Mouse (Mus musculus) left cerebral cortex, postnatal 10 days (tissue): ENCODE measurements around the gene Pcbp1. TPM values are rescaled to one million over a fixed set of nuclear protein-coding genes. Genes with fewer than 3 reads are reported as not detected.

Experiments used
- DNase-seq, 2 experiments: peaks; one replicate each; pipeline ENCODE4 v3.0.0; 2021 to 2022; ENCODE audit warnings: low spot score in 2 of 2, mixed read lengths in 1 of 2; ENCODE audit errors: extremely low spot score in 1 of 2
- intact Hi-C: fragments of 180-260 bp; cut with DNase I; formaldehyde crosslinking; loops from one replicate; pipeline ENCODE4 v1.15.1; 2025
- microRNA-seq: library from miRNA; unstranded; fragments of <30 nt; microRNA quantifications from one replicate; pipeline ENCODE4 v1.2.0, GENCODE M21; 2022
- total RNA-seq, 2 experiments: library from RNA; stranded (reverse); gene quantifications; 2 replicates each; pipeline ENCODE4 v1.2.3; 2021

Gene Pcbp1
- total RNA-seq, 2 experiments from 2014 or later, result 175 to 177 TPM

GRCm38 (mm10) chr6:86476931-86477330, 49.2 kb downstream of the Pcbp1 start:
- no peak for DNase-seq
- intact Hi-C loops, result no loop called here

DNA sequence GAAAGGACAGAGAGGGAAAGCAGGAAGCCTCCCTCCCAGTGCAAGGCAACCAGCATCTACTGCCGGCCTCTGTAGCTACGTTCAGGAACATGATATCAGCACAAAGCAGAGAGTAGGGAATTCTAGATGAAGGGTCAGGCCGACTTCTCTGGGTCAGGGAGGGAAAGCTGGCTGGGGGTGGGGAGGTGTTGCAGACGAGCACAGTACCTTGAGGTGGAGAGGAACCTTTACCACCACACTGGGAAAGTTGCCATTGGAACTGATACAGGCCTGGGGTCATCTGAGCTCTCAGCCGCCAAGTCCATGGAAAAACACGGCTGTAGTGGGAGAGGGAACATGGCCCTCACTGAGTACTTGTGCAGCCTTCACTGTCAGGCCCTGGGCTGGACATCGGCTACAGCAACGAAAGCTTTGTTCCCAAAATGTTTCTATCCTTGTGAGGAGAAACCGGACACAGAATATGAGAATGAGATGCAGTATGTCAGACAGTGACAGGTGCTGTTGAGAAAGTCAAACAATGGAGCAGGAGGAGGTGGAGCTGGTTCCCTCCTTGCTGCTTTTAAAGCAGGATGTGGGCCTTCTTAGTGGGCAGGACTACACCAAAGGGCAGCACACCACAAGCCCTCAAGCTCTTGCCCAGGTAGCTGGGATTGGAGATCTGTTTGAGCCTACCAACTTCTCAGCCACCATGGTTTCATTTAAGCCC, 50.5 kb downstream of the Pcbp1 start:
- DNase-seq, result no peak
- intact Hi-C loops, result no loop called here

- intact Hi-C loops, result no loop called here
- DNase-seq, result no peak
These were observed 51.4 kb downstream of the Pcbp1 start for GRCm38 (mm10) chr6:86474646-86475181.

Small RNA genes within 50 kb of the gene (microRNA-seq; reads per million reads assigned to microRNA genes)
- not detected for gene Gm22184

Other genes with a start within 250 kb of the Pcbp1 start
- 10 to 100 TPM; 34.0 to 34.6 TPM for gene Fam136a, start 160.7 kb downstream of the Pcbp1 start, total RNA-seq
- gene Snrpg, start 155.0 kb downstream of the Pcbp1 start, total RNA-seq, result 10 to 100 TPM; 66.9 to 87.6 TPM
- gene Pcyox1, start 129.2 kb downstream of the Pcbp1 start, total RNA-seq, result 100 to 1,000 TPM; 114 TPM
- gene Tia1, start 122.1 kb downstream of the Pcbp1 start, total RNA-seq, result 100 to 1,000 TPM; 125 to 127 TPM
- under 1 TPM in 1 of 2 experiments, not detected in 1; 0.59 TPM for gene Gm44790, start 99.7 kb downstream of the Pcbp1 start, total RNA-seq
- 10 to 100 TPM; 13.5 to 14.7 TPM for gene C87436, start 87.9 kb downstream of the Pcbp1 start, total RNA-seq
- gene Asprv1, start 101.8 kb upstream of the Pcbp1 start, total RNA-seq, result 1 to 10 TPM; 1.3 to 1.7 TPM
- 10 to 100 TPM; 14.7 to 18.7 TPM for gene Mxd1, start 142.8 kb upstream of the Pcbp1 start, total RNA-seq
- 10 to 100 TPM; 51.8 to 53.7 TPM for gene Snrnp27, start 158.2 kb upstream of the Pcbp1 start, total RNA-seq
- gene Gmcl1, start 207.1 kb upstream of the Pcbp1 start, total RNA-seq, result 10 to 100 TPM; 36.2 to 37.0 TPM